Mouse (Mus musculus): ENCODE data around the gene Il1f9. TPM values are rescaled to one million over a fixed set of nuclear protein-coding genes. Genes with fewer than 3 reads are reported as not detected.
"Not testable (repeated sequence)": the region's sequence is repeated elsewhere in the genome, so short reads cannot be mapped to it uniquely, and the experiment has no call there.

The Il1f9 gene
- not detected in 2 replicates for polyA plus RNA-seq (2014; fragmentation: Nextera tagmentation; extraction: Ambion mirVana)

DNA sequence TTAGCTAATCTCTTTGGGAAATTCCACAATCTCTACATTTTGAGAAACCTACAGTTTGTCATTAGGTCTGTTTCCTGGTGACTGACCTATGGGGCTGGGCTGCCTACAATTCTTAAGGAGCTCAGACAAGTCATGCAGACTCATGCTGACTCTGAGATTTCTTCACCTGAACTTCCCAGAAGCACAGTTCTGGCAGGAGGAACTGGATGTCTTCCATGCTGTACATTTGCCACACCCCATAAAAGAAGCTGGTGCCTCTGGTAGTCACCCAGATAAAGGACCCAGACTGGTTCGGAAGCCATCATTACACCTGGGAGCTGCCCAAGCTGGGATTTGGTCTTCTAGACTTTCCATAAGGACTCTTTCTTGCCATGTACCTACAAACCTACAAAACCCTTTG lies at the start of gene Il1f9:
Gene Il1f9 (plus strand): TSS at position 301 of the 400 bp plus-strand sequence.
- WGBS: 95% methylated on average over 1 of the region's 1 CpGs
- Histone ChIP-seq H3K27ac (ENCODE audit: low read depth) (no peak within 1 kb of the TSS), H3K36me3 (ENCODE audit: insufficient read depth) (no peaks in the 10 kb centered on the region), H3K4me3 (ENCODE audit: low read depth, low read length) (no peak within 1 kb of the TSS), H3K4me1 (ENCODE audit: insufficient read depth) (no peaks in the 10 kb centered on the region), H3K9ac (no peak within 1 kb of the TSS), H3K4me2 (no peak within 1 kb of the TSS), H3K27me3 (ENCODE audit: insufficient read depth, low read length) (no peaks in the 10 kb centered on the region), H3K9me3 (ENCODE audit: low read depth, low read length) (no peaks in the 10 kb centered on the region)
- no peak for ATAC-seq (ENCODE audit: insufficient read depth)
- no peak for DNase-seq
- no peak for TF ChIP-seq CTCF (IDR thresholded peaks at IDR 0.05; ENCODE audit: low read depth)

GRCm38 (mm10) chr2:24152861-24153260 lies 33.4 kb upstream of the Il1f9 start, which contains the start of gene Il1f8:
Il1f8 (plus strand) TSS chr2:24153161.
- ATAC-seq (ENCODE audit: insufficient read depth) (no peak), DNase-seq (no peak)
- no peaks in the 10 kb centered on the region for H3K27me3 ChIP-seq (ENCODE audit: insufficient read depth, low read length)
- H3K4me3 ChIP-seq (ENCODE audit: low read depth, low read length): no peak within 1 kb of the TSS
- H3K4me2 ChIP-seq: no peak within 1 kb of the TSS
- no peak within 1 kb of the TSS for H3K27ac ChIP-seq (ENCODE audit: low read depth)
- no peaks in the 10 kb centered on the region for H3K9me3 ChIP-seq (ENCODE audit: low read depth, low read length)
- no peak for TF ChIP-seq CTCF (IDR thresholded peaks at IDR 0.05; ENCODE audit: low read depth)
- no peaks in the 10 kb centered on the region for H3K36me3 ChIP-seq (ENCODE audit: insufficient read depth)
- H3K9ac ChIP-seq: no peak within 1 kb of the TSS
- H3K4me1 ChIP-seq (ENCODE audit: insufficient read depth): no peaks in the 10 kb centered on the region
- WGBS: 77% methylated on average over 2 of the region's 2 CpGs

DNA sequence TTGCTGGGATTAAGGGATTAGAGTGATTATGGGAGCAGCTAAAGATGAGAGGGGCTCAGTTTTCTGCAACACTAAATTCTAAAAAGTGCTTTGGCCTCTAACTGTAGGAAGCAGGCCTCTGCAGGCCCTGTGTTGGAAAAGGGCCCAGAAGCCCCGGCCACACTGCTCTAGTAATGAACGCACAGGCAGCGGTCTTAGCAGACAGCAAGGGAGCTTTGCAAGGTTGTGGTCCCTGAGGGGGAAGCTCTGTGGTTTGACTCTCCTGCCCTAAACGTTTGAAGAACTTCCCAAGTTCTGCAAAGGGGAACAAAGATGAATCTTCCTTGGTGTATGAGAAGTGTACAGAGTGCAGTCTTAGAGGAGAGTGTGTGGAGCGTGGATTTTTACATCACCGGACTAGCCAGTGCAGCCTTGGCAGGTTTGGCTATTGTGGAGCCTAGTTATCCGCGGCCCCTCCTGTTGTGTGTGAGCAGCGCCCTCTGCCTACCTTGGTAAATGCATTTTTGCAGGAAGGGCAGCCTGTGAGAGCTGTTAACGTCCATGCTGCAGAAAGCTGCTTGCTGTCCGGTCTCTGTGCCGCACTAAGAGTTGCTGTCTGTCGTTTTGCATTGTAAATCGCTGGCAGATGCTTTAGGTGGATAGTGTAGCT lies 4.5 kb upstream of the Il1f9 start:
- not testable (repeated sequence) for H3K4me1 ChIP-seq (ENCODE audit: insufficient read depth); H3K4me3 ChIP-seq (ENCODE audit: low read depth, low read length); ATAC-seq (ENCODE audit: insufficient read depth); H3K9ac ChIP-seq; H3K9me3 ChIP-seq (ENCODE audit: low read depth, low read length); H3K27ac ChIP-seq (ENCODE audit: low read depth); H3K27me3 ChIP-seq (ENCODE audit: insufficient read depth, low read length); H3K36me3 ChIP-seq (ENCODE audit: insufficient read depth)
- 15% methylated on average over 14 of the region's 14 CpGs for WGBS
- peak overlapping the region; percentile 23; the same call in 1 of the 2 replicates for H3K4me2 ChIP-seq
- DNase-seq: peak; percentile 59
- peak; percentile 53 for TF ChIP-seq CTCF (IDR thresholded peaks at IDR 0.05; ENCODE audit: low read depth)

DNA sequence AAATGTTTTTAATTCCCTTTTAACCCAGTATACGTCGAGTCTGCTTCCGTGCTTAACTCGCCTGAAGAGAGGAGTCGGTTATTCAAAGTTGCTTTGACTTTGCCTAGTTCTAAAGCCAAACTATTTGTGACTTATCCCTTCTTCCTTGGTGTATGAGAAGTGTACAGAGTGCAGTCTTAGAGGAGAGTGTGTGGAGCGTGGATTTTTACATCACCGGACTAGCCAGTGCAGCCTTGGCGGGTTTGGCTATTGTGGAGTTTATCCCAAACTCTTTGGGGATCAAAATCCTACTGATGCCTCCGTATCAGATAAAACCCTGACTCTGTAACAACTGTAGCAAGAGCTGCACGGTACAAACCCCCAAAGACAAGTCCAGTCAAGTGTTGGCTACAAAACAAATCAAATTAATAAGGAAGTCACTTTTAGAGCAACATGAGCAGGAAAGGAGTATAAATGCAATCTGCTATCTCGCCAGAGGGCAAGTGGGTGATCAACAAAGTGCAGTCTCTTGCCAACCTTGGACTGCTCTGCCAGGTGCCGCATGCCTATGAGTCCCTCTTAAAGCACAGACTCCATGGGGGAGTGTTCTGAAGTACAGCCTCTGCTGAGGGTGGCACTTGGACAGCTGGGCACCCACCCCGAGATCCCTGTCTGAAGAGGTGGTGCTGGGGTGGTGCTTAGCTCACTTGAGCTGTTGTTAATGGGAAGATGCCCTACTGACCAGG lies 3.7 kb upstream of the Il1f9 start:
- H3K27me3 ChIP-seq (ENCODE audit: insufficient read depth, low read length); H3K4me3 ChIP-seq (ENCODE audit: low read depth, low read length); H3K9ac ChIP-seq; ATAC-seq (ENCODE audit: insufficient read depth); H3K4me1 ChIP-seq (ENCODE audit: insufficient read depth); H3K36me3 ChIP-seq (ENCODE audit: insufficient read depth); DNase-seq; H3K9me3 ChIP-seq (ENCODE audit: low read depth, low read length); H3K27ac ChIP-seq (ENCODE audit: low read depth): not testable (repeated sequence)
- 55% methylated on average over 13 of the region's 13 CpGs for WGBS
- H3K4me2 ChIP-seq: peak overlapping the region; percentile 23; the same call in 1 of the 2 replicates

- DNase-seq; H3K4me1 ChIP-seq (ENCODE audit: insufficient read depth); H3K4me2 ChIP-seq; H3K9me3 ChIP-seq (ENCODE audit: low read depth, low read length); H3K27me3 ChIP-seq (ENCODE audit: insufficient read depth, low read length); ATAC-seq (ENCODE audit: insufficient read depth); H3K27ac ChIP-seq (ENCODE audit: low read depth); H3K4me3 ChIP-seq (ENCODE audit: low read depth, low read length); H3K36me3 ChIP-seq (ENCODE audit: insufficient read depth); H3K9ac ChIP-seq: not testable (repeated sequence)
These were observed 2.2 kb upstream of the Il1f9 start for GRCm38 (mm10) chr2:24184092-24184491.

DNA sequence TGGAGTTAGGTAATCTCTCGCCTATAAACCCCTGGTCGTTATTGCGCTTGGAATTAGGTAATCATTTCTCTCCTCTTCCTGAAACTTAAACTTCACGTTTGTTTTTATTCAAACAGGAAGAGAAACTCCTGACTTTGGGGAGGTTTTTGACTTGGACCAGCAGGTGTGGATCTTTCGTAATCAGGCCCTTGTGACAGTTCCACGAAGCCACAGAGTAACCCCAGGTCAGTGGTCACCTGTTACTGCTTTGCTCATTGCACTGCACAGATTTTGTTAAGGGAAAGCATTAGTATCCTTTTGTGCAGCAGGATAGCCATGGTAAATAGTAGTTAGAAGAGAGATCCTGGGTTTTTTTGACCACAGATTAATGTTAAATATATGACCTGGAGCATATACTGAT lies 1.3 kb downstream of the Il1f9 start:
- WGBS: 64% methylated on average over 6 of the region's 6 CpGs

GRCm38 (mm10) chr2:24188189-24188588 lies 1.9 kb downstream of the Il1f9 start:
- no peak for ATAC-seq (ENCODE audit: insufficient read depth)

More for the DNA sequence above, 1.3 kb downstream of the Il1f9 start:
- no peak overlapping the region for H3K4me2 ChIP-seq
- no peaks in the 10 kb centered on the region for H3K36me3 ChIP-seq (ENCODE audit: insufficient read depth)
- H3K4me1 ChIP-seq (ENCODE audit: insufficient read depth): no peaks in the 10 kb centered on the region
- H3K9ac ChIP-seq: no peak overlapping the region
- DNase-seq: no peak
- no peaks in the 10 kb centered on the region for H3K27me3 ChIP-seq (ENCODE audit: insufficient read depth, low read length)
- no peak for TF ChIP-seq CTCF (IDR thresholded peaks at IDR 0.05; ENCODE audit: low read depth)
- no peaks in the 10 kb centered on the region for H3K9me3 ChIP-seq (ENCODE audit: low read depth, low read length)
- H3K27ac ChIP-seq (ENCODE audit: low read depth): no peak overlapping the region
- no peak for ATAC-seq (ENCODE audit: insufficient read depth)
- H3K4me3 ChIP-seq (ENCODE audit: low read depth, low read length): no peak overlapping the region

More at GRCm38 (mm10) chr2:24188189-24188588, 1.9 kb downstream of the Il1f9 start:
- Histone ChIP-seq H3K4me2 (no peak overlapping the region), H3K27ac (ENCODE audit: low read depth) (no peak overlapping the region), H3K36me3 (ENCODE audit: insufficient read depth) (no peaks in the 10 kb centered on the region), H3K9me3 (ENCODE audit: low read depth, low read length) (no peaks in the 10 kb centered on the region), H3K4me1 (ENCODE audit: insufficient read depth) (no peaks in the 10 kb centered on the region), H3K9ac (no peak overlapping the region), H3K27me3 (ENCODE audit: insufficient read depth, low read length) (no peaks in the 10 kb centered on the region), H3K4me3 (ENCODE audit: low read depth, low read length) (no peak overlapping the region)
- 0 out of 2 replicates have a peak, but pooled peaks have one; percentile 12 for TF ChIP-seq CTCF (IDR thresholded peaks at IDR 0.05; ENCODE audit: low read depth)
- WGBS: 63% methylated on average over 1 of the region's 1 CpGs
- DNase-seq: no peak
